Mouse (Mus musculus) heart, adult 2 months (tissue): Measurements from ENCODE around the gene Glra4.

Source experiments
- CTCF ChIP-seq: fragments of 200-600 bp; IDR thresholded peaks from 2 replicates; pipeline ENCODE4 v1.8.1; 2022; ENCODE audit warnings: antibody characterized with exemption, mild to moderate bottlenecking, moderate library complexity
- EP300 ChIP-seq: fragments of 200-500 bp; IDR thresholded peaks from 2 replicates; pipeline ENCODE4 v1.6.1; 2011; ENCODE audit warnings: low read depth, low read length, control low read depth; ENCODE audit not compliant: insufficient read depth
- POLR2A ChIP-seq: fragments of 200-500 bp; IDR thresholded peaks from 2 replicates; pipeline ENCODE4 v1.6.1; 2011; ENCODE audit warnings: mild to moderate bottlenecking, low read depth, low read length, control low read depth; ENCODE audit not compliant: insufficient read depth

- TF ChIP-seq EP300 (no peak), CTCF (no peak), POLR2A (no peak)
These were observed 42.4 kb upstream of the Glra4 start, which contains the start of gene Plp1 for GRCm38 (mm10) chrX:136822371-136822770.
